ENCODE assay signal across 11 mouse cellular contexts in the genomic region with DNA sequence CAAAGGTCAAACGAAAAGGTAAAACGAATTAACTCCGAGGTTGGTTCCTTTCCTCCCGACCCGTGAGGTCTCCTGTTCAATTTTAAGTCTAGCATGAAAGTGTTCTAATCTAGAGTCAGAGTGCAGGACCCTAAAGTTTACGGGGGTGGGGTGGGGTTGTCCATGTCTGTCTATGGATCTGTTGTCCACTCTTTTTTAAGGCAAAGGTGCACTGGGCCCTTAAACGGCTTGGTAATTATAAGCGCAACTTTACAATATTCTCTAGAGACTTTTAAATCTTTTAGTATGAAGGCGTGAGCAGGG. TPM values are rescaled to one million over a fixed set of nuclear protein-coding genes. Genes with fewer than 3 reads are reported as not detected.
DNase-seq lines count a peak whose midpoint lies in the region; ATAC-seq lines count a peak whose summit lies in the region.
"Had no signal": no experiment of that assay in that cellular context is flagged by ENCODE, and none has a peak within 500 bp of the region (broad histone marks: within the 10 kb centered on the region; RNA-seq: fewer than 3 reads in every experiment).

No protein-coding gene starts in this region.

- H3K9me3 ChIP-seq in heart, embryonic 14.5 days (ENCODE audit: control insufficient read depth, low read length), result no peaks in the 10 kb centered on the region
- no peaks in the 10 kb centered on the region for H3K9me3 ChIP-seq in embryonic facial prominence, embryonic 10.5 days
- no peaks in the 10 kb centered on the region for H3K9me3 ChIP-seq in hindbrain, embryonic 13.5 days
- H3K9me3 ChIP-seq in midbrain, embryonic 15.5 days, result no peaks in the 10 kb centered on the region

- peak overlapping the region; percentile 54 to 60 for H3K4me3 ChIP-seq in heart, embryonic 14.5 days (ENCODE audit: control insufficient read depth in 1 of 2, insufficient read depth in 1 of 2, low read depth in 1 of 2, low read length in 2 of 2)
- peak overlapping the region; percentile 68 for H3K4me3 ChIP-seq in embryonic facial prominence, embryonic 10.5 days
- peak overlapping the region; percentile 49 for H3K4me3 ChIP-seq in hindbrain, embryonic 13.5 days
- peak overlapping the region; percentile 43 for H3K4me3 ChIP-seq in midbrain, embryonic 15.5 days

- peak overlapping the region; percentile 85 for H3K4me2 ChIP-seq in heart, embryonic 14.5 days (ENCODE audit: low read length)
- peak overlapping the region; percentile 84; the same call in 1 of the 2 replicates for H3K4me2 ChIP-seq in hindbrain, embryonic 13.5 days
- no peak overlapping the region for H3K4me2 ChIP-seq in midbrain, embryonic 15.5 days

- no peaks in the 10 kb centered on the region for H3K36me3 ChIP-seq in heart, embryonic 14.5 days (ENCODE audit: control insufficient read depth, insufficient read depth, low read length)
- no peaks in the 10 kb centered on the region for H3K36me3 ChIP-seq in embryonic facial prominence, embryonic 10.5 days (replicated peaks)
- no peaks in the 10 kb centered on the region for H3K36me3 ChIP-seq in hindbrain, embryonic 13.5 days
- H3K36me3 ChIP-seq in midbrain, embryonic 15.5 days (replicated peaks), result no peaks in the 10 kb centered on the region

- peak overlapping the region; percentile 54; the same call in 1 of the 2 replicates for H3K9ac ChIP-seq in heart, embryonic 14.5 days (ENCODE audit: low read length)
- no peak overlapping the region for H3K9ac ChIP-seq in hindbrain, embryonic 13.5 days
- H3K9ac ChIP-seq in midbrain, embryonic 15.5 days, result no peak overlapping the region

- WGBS in heart, embryonic 14.5 days, result 3% methylated on average over 9 of the region's 9 CpGs
- WGBS in embryonic facial prominence, embryonic 10.5 days, result under 1% methylated on average over 9 of the region's 9 CpGs
- under 1% methylated on average over 9 of the region's 9 CpGs for WGBS in hindbrain, embryonic 13.5 days
- under 1% methylated on average over 9 of the region's 9 CpGs for WGBS in midbrain, embryonic 15.5 days

- no peak for ATAC-seq in heart, embryonic 14.5 days (ENCODE audit: insufficient number of reproducible peaks, insufficient read depth, low FRiP score, low read depth)
- ATAC-seq in hindbrain, embryonic 13.5 days (ENCODE audit: low FRiP score), result no peak
- no peak for ATAC-seq in midbrain, embryonic 15.5 days (replicated peaks)

- no peak overlapping the region for H3K27ac ChIP-seq in heart, embryonic 14.5 days (replicated peaks in 1 of 2; ENCODE audit: control insufficient read depth in 1 of 2, insufficient read depth in 1 of 2, low read depth in 2 of 2, low read length in 2 of 2)
- H3K27ac ChIP-seq in embryonic facial prominence, embryonic 10.5 days (replicated peaks), result peak overlapping the region; percentile 85
- H3K27ac ChIP-seq in hindbrain, embryonic 13.5 days, result no peak overlapping the region
- H3K27ac ChIP-seq in midbrain, embryonic 15.5 days, result no peak overlapping the region

- peaks cover 3 to 6% of the 10 kb centered on the region in 2 experiments; a peak in 3 of 4 replicates for H3K4me1 ChIP-seq in heart, embryonic 14.5 days (ENCODE audit: control insufficient read depth in 2 of 2, insufficient read depth in 2 of 2, low read length in 2 of 2)
- H3K4me1 ChIP-seq in embryonic facial prominence, embryonic 10.5 days, result peaks cover 30% of the 10 kb centered on the region
- peaks cover 10% of the 10 kb centered on the region for H3K4me1 ChIP-seq in hindbrain, embryonic 13.5 days (replicated peaks)
- H3K4me1 ChIP-seq in midbrain, embryonic 15.5 days, result peaks cover 9% of the 10 kb centered on the region

- peaks cover 95% of the 10 kb centered on the region for H3K27me3 ChIP-seq in heart, embryonic 14.5 days (ENCODE audit: control insufficient read depth, insufficient read depth, low read length)
- peaks cover 96% of the 10 kb centered on the region for H3K27me3 ChIP-seq in embryonic facial prominence, embryonic 10.5 days (replicated peaks; ENCODE audit: low read depth, poor library complexity, severe bottlenecking)
- peaks cover 94% of the 10 kb centered on the region for H3K27me3 ChIP-seq in hindbrain, embryonic 13.5 days
- peaks cover 67% of the 10 kb centered on the region for H3K27me3 ChIP-seq in midbrain, embryonic 15.5 days (replicated peaks)

- no peak for DNase-seq in heart, adult 11 months
- peak; percentile 36 for DNase-seq in embryonic facial prominence, embryonic 10.5 days (ENCODE audit: low spot score)
- DNase-seq in left cerebral cortex, adult 8-10 months (ENCODE audit: low spot score in 2 of 2), result no peak
- DNase-seq in thymus, postnatal 4 days, result no peak
- no peak for DNase-seq in layer of hippocampus, postnatal 25 days (ENCODE audit: extremely low spot score in 1 of 2, low spot score in 1 of 2)
- DNase-seq: cerebellum, adult 18-20 months; kidney, postnatal 36 days; lung, adult 2 months had no signal

RNA-seq across cellular contexts. Expression of a gene that starts 0.9 kb away (rescaled TPM):
- 2.3 and 5.4 TPM in 2 replicates for polyA plus RNA-seq in heart, embryonic 14.5 days (2014; fragmentation: Nextera tagmentation; extraction: Ambion mirVana)
- 49.5 and 58.7 TPM in 2 replicates for polyA plus RNA-seq in embryonic facial prominence, embryonic 10.5 days (2016; fragmentation: Nextera tagmentation; extraction: Ambion mirVana)
- polyA plus RNA-seq in hindbrain, embryonic 13.5 days (2015; fragmentation: Nextera tagmentation; extraction: Ambion mirVana), result 43.3 and 51.8 TPM in 2 replicates
- 30.7 and 33.8 TPM in 2 replicates for polyA plus RNA-seq in midbrain, embryonic 15.5 days (2015; fragmentation: Nextera tagmentation; extraction: Ambion mirVana)
- 1 to 10 TPM; 3.2 to 5.4 (median 3.5) TPM for total RNA-seq in left cerebral cortex, adult 8-10 months (2022)
- total RNA-seq in layer of hippocampus, postnatal 25 days (2021), result not detected
